Mouse (Mus musculus): ENCODE measurements around the gene Ssbp4. TPM values are rescaled to one million over a fixed set of nuclear protein-coding genes. Genes with fewer than 3 reads are reported as not detected.
"Not testable (repeated sequence)": the region's sequence is repeated elsewhere in the genome, so short reads cannot be mapped to it uniquely, and the experiment has no call there.

The Ssbp4 gene
- polyA plus RNA-seq, 1 experiment, result 133 TPM

DNA sequence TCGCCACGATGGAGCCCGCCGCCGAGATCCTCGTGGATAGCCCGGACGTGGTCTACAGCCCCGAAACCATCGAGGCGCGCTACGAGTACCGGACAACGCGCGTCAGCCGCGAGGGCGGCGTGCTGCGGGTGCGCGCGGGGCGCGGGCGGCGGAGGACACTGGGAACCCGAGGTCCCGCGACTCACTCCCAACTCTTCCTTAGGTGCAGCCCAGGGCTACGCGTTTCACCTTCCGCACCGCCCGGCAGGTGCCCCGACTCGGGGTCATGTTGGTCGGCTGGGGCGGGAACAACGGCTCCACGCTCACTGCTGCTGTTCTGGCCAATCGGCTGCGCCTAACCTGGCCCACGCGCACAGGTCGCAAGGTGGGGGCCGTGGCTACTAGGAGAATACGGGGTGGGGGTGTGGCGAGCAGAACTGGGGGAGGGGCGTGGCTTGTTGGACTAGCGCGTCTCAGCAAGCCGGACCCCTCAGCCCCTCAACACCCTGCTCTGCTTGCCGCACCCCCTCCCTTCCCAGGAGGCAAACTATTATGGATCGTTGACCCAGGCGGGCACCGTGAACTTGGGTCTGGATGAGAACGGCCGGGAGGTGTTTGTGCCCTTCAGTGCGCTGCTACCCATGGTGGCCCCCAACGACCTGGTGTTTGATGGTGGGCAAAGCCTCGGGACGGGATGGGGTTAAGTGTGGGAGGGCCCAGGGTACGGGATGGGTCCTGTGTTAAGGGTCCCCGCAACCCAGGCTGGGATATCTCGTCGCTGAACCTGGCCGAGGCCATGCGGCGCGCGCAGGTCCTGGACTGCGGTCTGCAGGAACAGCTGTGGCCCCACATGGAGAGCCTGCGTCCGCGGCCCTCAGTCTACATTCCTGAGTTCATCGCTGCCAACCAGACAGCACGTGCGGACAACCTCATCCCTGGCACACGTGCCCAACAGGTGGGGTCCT is 13.8 kb downstream of the Ssbp4 start:
- Histone ChIP-seq H3K4me3 (peak overlapping the region; percentile 17), H3K79me2 (ENCODE audit: control insufficient read depth, insufficient read depth) (no peaks in the 10 kb centered on the region), H3K27me3 (ENCODE audit: control insufficient read depth, insufficient read depth, insufficient read length) (no peaks in the 10 kb centered on the region), H3K4me2 (ENCODE audit: low read depth) (peak overlapping the region; percentile 66), H3ac (ENCODE audit: control insufficient read depth, insufficient read length) (peak overlapping the region; percentile 22), H3K36me3 (ENCODE audit: control insufficient read depth, insufficient read depth) (peaks cover 3% of the 10 kb centered on the region)
- TF ChIP-seq TCF3 (IDR thresholded peaks at IDR 0.05; ENCODE audit: insufficient read length, low read depth) (no peak), USF1 (IDR thresholded peaks at IDR 0.05; ENCODE audit: low read depth) (no peak), MAX (IDR thresholded peaks at IDR 0.05; ENCODE audit: low read depth) (no peak), MYOG (IDR thresholded peaks at IDR 0.05; ENCODE audit: control insufficient read depth in 1 of 3, insufficient read depth in 1 of 3, insufficient read length in 2 of 3, low read depth in 2 of 3) (no peak), TCF12 (IDR thresholded peaks at IDR 0.05; ENCODE audit: insufficient read depth, poor library complexity, severe bottlenecking) (no peak), POLR2AphosphoS2 (IDR thresholded peaks at IDR 0.05; ENCODE audit: insufficient read length, low read depth) (no peak), SRF (IDR thresholded peaks at IDR 0.05; ENCODE audit: control insufficient read depth, insufficient read length, low read depth) (no peak)

- Histone ChIP-seq H3K4me3 (peak within 1 kb of the TSS; percentile 17), H3K36me3 (ENCODE audit: control insufficient read depth, insufficient read depth) (peaks cover 3% of the 10 kb centered on the region), H3K4me2 (ENCODE audit: low read depth) (peak within 1 kb of the TSS; percentile 66), H3ac (ENCODE audit: control insufficient read depth, insufficient read length) (peak within 1 kb of the TSS; percentile 22), H3K27me3 (ENCODE audit: control insufficient read depth, insufficient read depth, insufficient read length) (no peaks in the 10 kb centered on the region), H3K79me2 (ENCODE audit: control insufficient read depth, insufficient read depth) (no peaks in the 10 kb centered on the region)
- TF ChIP-seq POLR2A (IDR thresholded peaks at IDR 0.05; ENCODE audit: insufficient read length, low read depth) (peak; percentile 58), TCF12 (IDR thresholded peaks at IDR 0.05; ENCODE audit: insufficient read depth, poor library complexity, severe bottlenecking) (no peak), TCF3 (IDR thresholded peaks at IDR 0.05; ENCODE audit: insufficient read length, low read depth) (no peak), POLR2AphosphoS2 (IDR thresholded peaks at IDR 0.05; ENCODE audit: insufficient read length, low read depth) (peak; percentile 76), MYOD1 (IDR thresholded peaks at IDR 0.05; ENCODE audit: control insufficient read depth in 1 of 3, insufficient read length in 2 of 3, low read depth in 2 of 3) (no peak)
These were observed 14.6 kb downstream of the Ssbp4 start, which contains the start of gene Isyna1 for GRCm38 (mm10) chr8:70593961-70594609. Gene Isyna1, plus strand, starts transcription at chr8:70594373.

- Histone ChIP-seq H3ac (ENCODE audit: control insufficient read depth, insufficient read length) (no peak overlapping the region), H3K79me2 (ENCODE audit: control insufficient read depth, insufficient read depth) (no peaks in the 10 kb centered on the region), H3K27me3 (ENCODE audit: control insufficient read depth, insufficient read depth, insufficient read length) (no peaks in the 10 kb centered on the region), H3K4me3 (peak overlapping the region; percentile 17), H3K36me3 (ENCODE audit: control insufficient read depth, insufficient read depth) (peaks cover 3% of the 10 kb centered on the region), H3K4me2 (ENCODE audit: low read depth) (no peak overlapping the region)
- TF ChIP-seq MAX (IDR thresholded peaks at IDR 0.05; ENCODE audit: low read depth) (no peak), MYOG (IDR thresholded peaks at IDR 0.05; ENCODE audit: control insufficient read depth in 1 of 3, insufficient read depth in 1 of 3, insufficient read length in 2 of 3, low read depth in 2 of 3) (no peak), E2F4 (IDR thresholded peaks at IDR 0.05; ENCODE audit: insufficient read depth) (no peak), POLR2AphosphoS2 (IDR thresholded peaks at IDR 0.05; ENCODE audit: insufficient read length, low read depth) (no peak), TCF12 (IDR thresholded peaks at IDR 0.05; ENCODE audit: insufficient read depth, poor library complexity, severe bottlenecking) (no peak), USF1 (IDR thresholded peaks at IDR 0.05; ENCODE audit: low read depth) (no peak), TCF3 (IDR thresholded peaks at IDR 0.05; ENCODE audit: insufficient read length, low read depth) (no peak), REST (IDR thresholded peaks at IDR 0.05; ENCODE audit: insufficient read depth, insufficient read length) (no peak), MYOD1 (IDR thresholded peaks at IDR 0.05; ENCODE audit: control insufficient read depth in 1 of 3, insufficient read length in 2 of 3, low read depth in 2 of 3) (no peak), SRF (IDR thresholded peaks at IDR 0.05; ENCODE audit: control insufficient read depth, insufficient read length, low read depth) (no peak), POLR2A (IDR thresholded peaks at IDR 0.05; ENCODE audit: insufficient read length, low read depth) (no peak), CEBPB (IDR thresholded peaks at IDR 0.05; ENCODE audit: insufficient read depth, poor library complexity, severe bottlenecking) (no peak)
These were observed 15.5 kb downstream of the Ssbp4 start for GRCm38 (mm10) chr8:70593173-70593572.

- no peaks in the 10 kb centered on the region for H3K27me3 ChIP-seq (ENCODE audit: control insufficient read depth, insufficient read depth, insufficient read length)
- H3K36me3 ChIP-seq (ENCODE audit: control insufficient read depth, insufficient read depth), result peaks cover 4% of the 10 kb centered on the region
- no peaks in the 10 kb centered on the region for H3K79me2 ChIP-seq (ENCODE audit: control insufficient read depth, insufficient read depth)
- H3K4me3 ChIP-seq, result no peak overlapping the region
- no peak for TF ChIP-seq POLR2AphosphoS2 (IDR thresholded peaks at IDR 0.05; ENCODE audit: insufficient read length, low read depth)
- TF ChIP-seq SRF (IDR thresholded peaks at IDR 0.05; ENCODE audit: control insufficient read depth, insufficient read length, low read depth), result no peak
- TF ChIP-seq CEBPB (IDR thresholded peaks at IDR 0.05; ENCODE audit: insufficient read depth, poor library complexity, severe bottlenecking), result no peak
- TF ChIP-seq TCF12 (IDR thresholded peaks at IDR 0.05; ENCODE audit: insufficient read depth, poor library complexity, severe bottlenecking), result no peak
- TF ChIP-seq USF1 (IDR thresholded peaks at IDR 0.05; ENCODE audit: low read depth), result no peak
- no peak for TF ChIP-seq REST (IDR thresholded peaks at IDR 0.05; ENCODE audit: insufficient read depth, insufficient read length)
- TF ChIP-seq MAX (IDR thresholded peaks at IDR 0.05; ENCODE audit: low read depth), result no peak
- TF ChIP-seq MYOG (IDR thresholded peaks at IDR 0.05; ENCODE audit: control insufficient read depth in 1 of 3, insufficient read depth in 1 of 3, insufficient read length in 2 of 3, low read depth in 2 of 3), result no peak
- no peak for TF ChIP-seq E2F4 (IDR thresholded peaks at IDR 0.05; ENCODE audit: insufficient read depth)
- H3K4me2 ChIP-seq (ENCODE audit: low read depth), result no peak overlapping the region
- no peak overlapping the region for H3ac ChIP-seq (ENCODE audit: control insufficient read depth, insufficient read length)
These were observed 17.1 kb downstream of the Ssbp4 start for GRCm38 (mm10) chr8:70591569-70591968.

DNA sequence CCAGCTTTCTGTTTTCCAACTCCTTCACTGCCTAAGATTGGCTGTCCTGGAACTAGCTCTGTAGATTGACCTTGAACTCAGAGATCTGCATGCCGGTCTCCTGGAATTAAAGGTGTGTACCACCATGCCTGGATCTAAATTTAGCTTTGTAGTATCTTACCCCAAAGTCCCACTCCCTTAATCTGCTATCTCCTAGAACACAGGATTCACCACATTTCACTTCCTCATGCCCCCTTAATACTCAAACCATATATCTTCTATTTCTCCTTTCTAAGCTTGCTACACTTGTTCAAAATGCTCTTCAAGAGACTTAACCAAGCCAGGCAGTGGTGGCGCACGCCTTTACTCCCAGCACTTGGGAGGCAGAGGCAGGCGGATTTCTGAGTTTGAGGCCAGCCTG is 20.7 kb downstream of the Ssbp4 start:
- peaks cover 15% of the 10 kb centered on the region for H3K36me3 ChIP-seq (ENCODE audit: control insufficient read depth, insufficient read depth)
- not testable (repeated sequence) for H3K27me3 ChIP-seq (ENCODE audit: control insufficient read depth, insufficient read depth, insufficient read length); H3ac ChIP-seq (ENCODE audit: control insufficient read depth, insufficient read length); H3K4me2 ChIP-seq (ENCODE audit: low read depth); H3K4me3 ChIP-seq; H3K79me2 ChIP-seq (ENCODE audit: control insufficient read depth, insufficient read depth)

Data from myocyte (in vitro differentiated cells).